In the genomic region with DNA sequence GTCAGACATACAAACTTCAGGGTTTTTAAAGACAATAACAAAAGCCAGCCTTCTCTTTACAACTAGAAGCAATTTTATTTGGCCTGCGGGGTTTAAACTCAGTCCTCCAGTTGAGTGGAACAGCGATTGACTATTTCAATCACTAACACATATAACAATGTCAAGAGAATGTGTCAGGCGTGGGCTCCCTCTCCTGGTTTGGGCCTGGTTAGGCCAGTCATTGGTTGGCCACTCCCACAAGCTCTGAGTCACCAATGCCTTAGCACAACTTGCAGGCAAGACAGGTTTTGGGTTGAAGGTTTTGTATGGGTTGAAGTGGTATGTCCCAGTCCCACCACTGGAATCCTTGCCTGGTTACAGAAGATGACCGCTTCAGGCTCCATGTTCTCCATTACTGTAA, we compare ENCODE assay signal across 8 mouse cellular contexts. TPM values are rescaled to one million over a fixed set of nuclear protein-coding genes. Genes with fewer than 3 reads are reported as not detected.
A peak's percentile ranks its signal among the peaks of the same experiment; 100 is the strongest.
DNase-seq lines count a peak whose midpoint lies in the region; ATAC-seq lines count a peak whose summit lies in the region.

No protein-coding gene starts in this region.

- ATAC-seq in granulocyte monocyte progenitor cell, adult 5-6 weeks (replicated peaks; ENCODE audit: poor library complexity, severe bottlenecking): peak; percentile 50; the same call in 1 of the 2 replicates
- no peak for ATAC-seq in forebrain, embryonic 16.5 days

- no peaks in the 10 kb centered on the region for H3K4me1 ChIP-seq in forebrain, embryonic 16.5 days (replicated peaks; ENCODE audit: control insufficient read depth, insufficient read depth, low read length)

- H3K9ac ChIP-seq in forebrain, embryonic 16.5 days (replicated peaks; ENCODE audit: low read depth, low read length): no peak overlapping the region

- H3K27ac ChIP-seq in forebrain, embryonic 16.5 days (ENCODE audit: low read length): no peak overlapping the region

- H3K4me3 ChIP-seq in forebrain, embryonic 16.5 days (replicated peaks; ENCODE audit: low read length): no peak overlapping the region

- no peaks in the 10 kb centered on the region for H3K27me3 ChIP-seq in forebrain, embryonic 16.5 days (replicated peaks; ENCODE audit: control insufficient read depth, insufficient read depth, low read length)

- H3K4me2 ChIP-seq in forebrain, embryonic 16.5 days (ENCODE audit: low read length): no peak overlapping the region

- H3K36me3 ChIP-seq in forebrain, embryonic 16.5 days (ENCODE audit: control insufficient read depth, insufficient read depth): no peaks in the 10 kb centered on the region

- no peaks in the 10 kb centered on the region for H3K9me3 ChIP-seq in forebrain, embryonic 16.5 days (ENCODE audit: control insufficient read depth, low read length)

- peak; percentile 24 for DNase-seq in gastrocnemius, adult 18-20 months (ENCODE audit: low spot score)
- no peak for DNase-seq in gastrocnemius, postnatal 10 days
- peak; percentile 30 for DNase-seq in 3134 (ENCODE audit: extremely low read depth, insufficient read length, low spot score)
- peak; percentile 56 for DNase-seq in adrenal gland, postnatal 10 days
- DNase-seq in lung, postnatal 10 days: peak; percentile 47
- DNase-seq in B cell, adult 2 months: no peak

- 74% methylated on average over 4 of the region's 4 CpGs for WGBS in forebrain, embryonic 16.5 days

RNA-seq across cellular contexts. Expression of a gene that starts 18.6 kb away (rescaled TPM):
- 10 to 100 TPM; 22.3 to 25.9 TPM for total RNA-seq in gastrocnemius, adult 18-20 months (2021)
- 10 to 100 TPM; 26.7 to 27.9 TPM for total RNA-seq in gastrocnemius, postnatal 10 days (2021)
- total RNA-seq in adrenal gland, postnatal 10 days (2021): 10 to 100 TPM; 41.5 to 45.5 TPM
- total RNA-seq in granulocyte monocyte progenitor cell, adult 5-6 weeks (2014; fragmentation: Nextera tagmentation): 63.3 and 65.3 TPM in 2 replicates
- 88.6 and 89.8 TPM in 2 replicates for total RNA-seq in granulocyte monocyte progenitor cell, adult 5-6 weeks (2017)
- 164 and 176 TPM in 2 replicates for polyA plus RNA-seq in forebrain, embryonic 16.5 days (2015; fragmentation: Nextera tagmentation; extraction: Ambion mirVana)

RNA-seq across cellular contexts. Expression of a gene that starts 36.8 kb away (rescaled TPM):
- 10 to 100 TPM; 51.1 to 51.7 TPM for total RNA-seq in gastrocnemius, adult 18-20 months (2021)
- total RNA-seq in gastrocnemius, postnatal 10 days (2021): 10 to 100 TPM; 26.1 to 26.3 TPM
- 1 to 10 TPM; 4.1 to 8.3 TPM for total RNA-seq in adrenal gland, postnatal 10 days (2021)
- 0.11 and 0.39 TPM in 2 replicates for total RNA-seq in granulocyte monocyte progenitor cell, adult 5-6 weeks (2014; fragmentation: Nextera tagmentation)
- 1.5 and 5.2 TPM in 2 replicates for total RNA-seq in granulocyte monocyte progenitor cell, adult 5-6 weeks (2017)
- polyA plus RNA-seq in forebrain, embryonic 16.5 days (2015; fragmentation: Nextera tagmentation; extraction: Ambion mirVana): 16.8 and 19.1 TPM in 2 replicates

RNA-seq across cellular contexts. Expression of a gene that starts 45.1 kb away (rescaled TPM):
- 10 to 100 TPM; 21.9 to 23.7 TPM for total RNA-seq in gastrocnemius, adult 18-20 months (2021)
- 10 to 100 TPM; 23.6 to 24.5 TPM for total RNA-seq in gastrocnemius, postnatal 10 days (2021)
- 10 to 100 TPM; 30.3 to 30.4 TPM for total RNA-seq in adrenal gland, postnatal 10 days (2021)
- 20.0 and 28.1 TPM in 2 replicates for total RNA-seq in granulocyte monocyte progenitor cell, adult 5-6 weeks (2014; fragmentation: Nextera tagmentation)
- 69.5 and 80.4 TPM in 2 replicates for total RNA-seq in granulocyte monocyte progenitor cell, adult 5-6 weeks (2017)
- polyA plus RNA-seq in forebrain, embryonic 16.5 days (2015; fragmentation: Nextera tagmentation; extraction: Ambion mirVana): 49.4 and 51.0 TPM in 2 replicates

Comparison
In these comparisons a context has a peak if more than half of its experiments do, and no peak if none do; other contexts are left out.
1. DNase-seq: peak in gastrocnemius, adult 18-20 months (single experiment), 3134 (single experiment), adrenal gland, postnatal 10 days (single experiment) and lung, postnatal 10 days (single experiment); none in gastrocnemius, postnatal 10 days (single experiment) and B cell, adult 2 months (0 of 2).